Mouse (Mus musculus) intestine, embryonic 16.5 days (tissue): ENCODE results near the gene Ntn4. TPM values are rescaled to one million over a fixed set of nuclear protein-coding genes. Genes with fewer than 3 reads are reported as not detected.

ENCODE experiments used
- ATAC-seq: fragments of 200-750 bp; cut with Nextera tagmentation; 2 replicates; pipeline ENCODE4 v1.8.0; 2017; ENCODE audit warnings: moderate TSS enrichment, moderate library complexity
- H3K27ac ChIP-seq: fragments of 300-500 bp; sonication (generic); 2 replicates; pipeline ENCODE4 v1.5.1; 2014; ENCODE audit warnings: mild to moderate bottlenecking, low read length
- H3K27me3 ChIP-seq: fragments of 300-500 bp; sonication (generic); replicated peaks from 2 replicates; pipeline ENCODE4 v1.6.1; 2014; ENCODE audit warnings: low read length, control low read depth, mixed read lengths; ENCODE audit not compliant: control insufficient read depth, insufficient read depth
- H3K36me3 ChIP-seq: fragments of 300-500 bp; sonication (generic); 2 replicates; pipeline ENCODE4 v1.6.1; 2014; ENCODE audit warnings: low read length, control low read depth; ENCODE audit not compliant: control insufficient read depth, insufficient read depth
- H3K4me1 ChIP-seq: fragments of 300-500 bp; sonication (generic); 2 replicates; pipeline ENCODE4 v1.6.1; 2014; ENCODE audit warnings: low read length, control low read depth, mixed read lengths; ENCODE audit not compliant: control insufficient read depth, insufficient read depth
- H3K4me2 ChIP-seq: fragments of 300-500 bp; sonication (generic); 2 replicates; pipeline ENCODE4 v1.6.1; 2014; ENCODE audit warnings: low read depth, low read length, control low read depth
- H3K4me3 ChIP-seq: fragments of 300-500 bp; sonication (generic); 2 replicates; pipeline ENCODE4 v1.5.1; 2014; ENCODE audit warnings: mild to moderate bottlenecking, low read length
- H3K9ac ChIP-seq: fragments of 300-500 bp; sonication (generic); 2 replicates; pipeline ENCODE4 v1.6.1; 2014; ENCODE audit warnings: low read depth, low read length
- H3K9me3 ChIP-seq: fragments of 300-500 bp; sonication (generic); 2 replicates; pipeline ENCODE4 v1.6.1; 2016; ENCODE audit warnings: low read length, control low read depth; ENCODE audit not compliant: control insufficient read depth
- WGBS: fragments of 180-500 bp; shearing (Covaris S2); extraction: QIAGEN DNeasy Blood & Tissue Kit; methylation state at CpG from one replicate; pipeline ENCODE4 v1.1.7; 2014; 5-methylcytosine and 5-hydroxymethylcytosine counted together
- polyA plus RNA-seq: library from polyadenylated mRNA; unstranded; fragments of >200 nt; fragmentation: Nextera tagmentation; extraction: Ambion mirVana; gene quantifications from 2 replicates; pipeline ENCODE4 v1.2.1, GENCODE M21; 2015

Ntn4 gene
- polyA plus RNA-seq, 1 experiment from 2014 or later: 0.23 TPM

DNA sequence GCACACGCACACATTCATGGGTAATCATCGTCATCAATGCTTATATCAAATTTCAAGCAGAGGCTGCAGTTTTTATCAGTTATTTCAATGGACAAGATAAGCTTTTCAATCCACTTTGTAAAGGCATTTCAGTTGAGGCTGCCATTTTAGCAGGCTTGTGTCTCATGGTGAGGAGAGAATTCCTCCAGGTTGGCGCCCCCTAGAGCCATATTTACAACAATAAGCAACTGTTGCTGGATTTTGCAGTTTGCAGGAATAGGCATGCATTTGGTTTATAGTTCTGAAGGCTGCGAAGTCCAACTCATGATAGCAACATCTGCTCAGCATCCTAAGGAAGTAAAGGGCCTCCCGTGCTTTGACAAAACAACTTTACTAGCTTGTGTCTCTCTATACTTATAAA, 8.6 kb downstream of the Ntn4 start:
- Histone ChIP-seq H3K9me3 (no peaks in the 10 kb centered on the region), H3K4me2 (no peak overlapping the region), H3K27ac (no peak overlapping the region), H3K36me3 (no peaks in the 10 kb centered on the region), H3K4me3 (no peak overlapping the region), H3K4me1 (no peaks in the 10 kb centered on the region), H3K27me3 (no peaks in the 10 kb centered on the region), H3K9ac (no peak overlapping the region)
- no peak for ATAC-seq
- 79% methylated on average over 5 of the region's 5 CpGs for WGBS

GRCm38 (mm10) chr10:93649600-93649999, 9.1 kb downstream of the Ntn4 start:
- no peaks in the 10 kb centered on the region for H3K36me3 ChIP-seq
- no peak overlapping the region for H3K4me2 ChIP-seq
- 91% methylated on average over 5 of the region's 5 CpGs for WGBS
- no peaks in the 10 kb centered on the region for H3K9me3 ChIP-seq
- H3K27ac ChIP-seq: no peak overlapping the region
- no peak for ATAC-seq
- no peaks in the 10 kb centered on the region for H3K27me3 ChIP-seq
- no peak overlapping the region for H3K9ac ChIP-seq
- no peaks in the 10 kb centered on the region for H3K4me1 ChIP-seq
- no peak overlapping the region for H3K4me3 ChIP-seq

- Histone ChIP-seq H3K4me1 (no peaks in the 10 kb centered on the region), H3K4me2 (no peak overlapping the region), H3K4me3 (no peak overlapping the region), H3K27me3 (no peaks in the 10 kb centered on the region), H3K9me3 (no peaks in the 10 kb centered on the region), H3K27ac (no peak overlapping the region), H3K36me3 (no peaks in the 10 kb centered on the region), H3K9ac (no peak overlapping the region)
- ATAC-seq: no peak
- WGBS: 68% methylated on average over 2 of the region's 2 CpGs
Observed at GRCm38 (mm10) chr10:93653322-93653721, 12.8 kb downstream of the Ntn4 start.

DNA sequence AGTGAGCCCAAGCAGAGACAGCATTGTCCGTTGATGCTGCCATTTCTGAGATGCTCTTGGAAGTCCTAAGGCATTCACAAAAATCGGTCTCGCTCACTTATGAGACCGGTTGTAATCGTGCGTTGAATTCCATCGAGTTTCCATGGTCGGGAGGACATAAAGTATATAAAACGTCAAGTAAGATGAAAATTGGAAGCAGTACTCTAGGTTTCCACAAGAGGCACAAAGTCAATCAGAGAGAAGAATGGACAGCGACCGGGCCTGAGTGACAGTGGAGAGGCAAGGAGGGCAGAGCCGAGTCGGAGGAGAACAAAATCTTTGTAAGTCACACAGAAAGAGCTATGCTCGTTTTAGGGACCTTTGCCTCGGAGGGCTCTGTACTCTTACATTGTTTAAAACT, 14.9 kb downstream of the Ntn4 start:
- H3K4me1 ChIP-seq: no peaks in the 10 kb centered on the region
- H3K9ac ChIP-seq: no peak overlapping the region
- H3K27me3 ChIP-seq: no peaks in the 10 kb centered on the region
- no peak overlapping the region for H3K4me3 ChIP-seq
- ATAC-seq: no peak
- 78% methylated on average over 15 of the region's 15 CpGs for WGBS
- no peaks in the 10 kb centered on the region for H3K9me3 ChIP-seq
- H3K36me3 ChIP-seq: no peaks in the 10 kb centered on the region
- no peak overlapping the region for H3K27ac ChIP-seq
- no peak overlapping the region for H3K4me2 ChIP-seq

GRCm38 (mm10) chr10:93659792-93660191, 19.3 kb downstream of the Ntn4 start:
- Histone ChIP-seq H3K4me1 (0 out of 2 replicates have a peak, but pooled peaks cover 5% of the 10 kb centered on the region), H3K4me2 (no peak overlapping the region), H3K4me3 (no peak overlapping the region), H3K9ac (no peak overlapping the region), H3K27ac (no peak overlapping the region), H3K9me3 (no peaks in the 10 kb centered on the region), H3K36me3 (no peaks in the 10 kb centered on the region), H3K27me3 (no peaks in the 10 kb centered on the region)
- ATAC-seq: no peak
- WGBS: 83% methylated on average over 1 of the region's 1 CpGs

- no peaks in the 10 kb centered on the region for H3K9me3 ChIP-seq
Observed at GRCm38 (mm10) chr10:93661348-93661991, 21.0 kb downstream of the Ntn4 start.

DNA sequence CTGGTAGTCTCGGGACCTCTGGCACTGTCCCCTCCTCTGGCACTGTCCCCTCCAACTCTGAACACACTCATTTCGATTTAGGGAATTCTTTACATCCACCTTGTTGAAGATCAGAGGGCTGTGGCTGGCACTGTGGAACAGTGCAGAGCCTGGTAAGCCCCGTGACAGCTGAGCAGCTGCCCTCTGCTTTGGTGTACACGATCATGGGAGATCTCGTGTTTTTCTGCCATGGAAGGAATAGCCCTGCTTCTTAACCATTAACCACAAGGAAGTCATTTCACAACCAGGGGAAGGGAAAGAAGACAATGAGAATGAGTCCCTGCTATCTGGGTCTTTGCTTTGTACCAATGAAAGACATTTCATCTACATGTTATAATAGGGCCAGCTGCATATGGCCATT, 21.5 kb downstream of the Ntn4 start:
- peak; percentile 34; the same call in 1 of the 2 replicates for ATAC-seq
- no peaks in the 10 kb centered on the region for H3K36me3 ChIP-seq
- H3K27ac ChIP-seq: peak overlapping the region; percentile 54; the same call in 1 of the 2 replicates
- H3K4me2 ChIP-seq: no peak overlapping the region
- 55% methylated on average over 5 of the region's 5 CpGs for WGBS
- no peaks in the 10 kb centered on the region for H3K9me3 ChIP-seq
- H3K4me3 ChIP-seq: no peak overlapping the region
- H3K4me1 ChIP-seq: 0 out of 2 replicates have a peak, but pooled peaks cover 5% of the 10 kb centered on the region
- no peak overlapping the region for H3K9ac ChIP-seq
- H3K27me3 ChIP-seq: no peaks in the 10 kb centered on the region

More at GRCm38 (mm10) chr10:93661348-93661991, 21.0 kb downstream of the Ntn4 start:
- no peak overlapping the region for H3K9ac ChIP-seq
- H3K27me3 ChIP-seq: no peaks in the 10 kb centered on the region
- H3K4me2 ChIP-seq: no peak overlapping the region
- H3K4me3 ChIP-seq: no peak overlapping the region
- WGBS: 63% methylated on average over 6 of the region's 6 CpGs
- H3K36me3 ChIP-seq: no peaks in the 10 kb centered on the region
- H3K27ac ChIP-seq: no peak overlapping the region; the same call in 1 of the 2 replicates
- H3K4me1 ChIP-seq: 0 out of 2 replicates have a peak, but pooled peaks cover 5% of the 10 kb centered on the region
- ATAC-seq: no peak

GRCm38 (mm10) chr10:93666222-93666621, 25.7 kb downstream of the Ntn4 start:
- H3K27me3 ChIP-seq: no peaks in the 10 kb centered on the region
- ATAC-seq: peak; percentile 82
- WGBS: 62% methylated on average over 2 of the region's 2 CpGs

GRCm38 (mm10) chr10:93666996-93667395, 26.5 kb downstream of the Ntn4 start:
- Histone ChIP-seq H3K4me2 (no peak overlapping the region), H3K27me3 (no peaks in the 10 kb centered on the region), H3K9ac (no peak overlapping the region), H3K4me1 (0 out of 2 replicates have a peak, but pooled peaks cover 3% of the 10 kb centered on the region), H3K4me3 (no peak overlapping the region), H3K36me3 (no peaks in the 10 kb centered on the region), H3K9me3 (no peaks in the 10 kb centered on the region), H3K27ac (no peak overlapping the region)
- ATAC-seq: no peak
- 60% methylated on average over 3 of the region's 3 CpGs for WGBS

More at GRCm38 (mm10) chr10:93666222-93666621, 25.7 kb downstream of the Ntn4 start:
- Histone ChIP-seq H3K36me3 (no peaks in the 10 kb centered on the region), H3K4me2 (no peak overlapping the region), H3K4me3 (no peak overlapping the region), H3K9me3 (no peaks in the 10 kb centered on the region), H3K4me1 (0 out of 2 replicates have a peak, but pooled peaks cover 3% of the 10 kb centered on the region), H3K27ac (no peak overlapping the region), H3K9ac (no peak overlapping the region)
